Mouse (Mus musculus): Measurements from ENCODE around the gene Antxr1.

The Antxr1 gene

GRCm38 (mm10) chr6:87287251-87287650, 48.4 kb downstream of the Antxr1 start:
- DNase-seq = no peak

- DNase-seq = no peak
These were observed 50.3 kb downstream of the Antxr1 start for GRCm38 (mm10) chr6:87285365-87285749.

DNA sequence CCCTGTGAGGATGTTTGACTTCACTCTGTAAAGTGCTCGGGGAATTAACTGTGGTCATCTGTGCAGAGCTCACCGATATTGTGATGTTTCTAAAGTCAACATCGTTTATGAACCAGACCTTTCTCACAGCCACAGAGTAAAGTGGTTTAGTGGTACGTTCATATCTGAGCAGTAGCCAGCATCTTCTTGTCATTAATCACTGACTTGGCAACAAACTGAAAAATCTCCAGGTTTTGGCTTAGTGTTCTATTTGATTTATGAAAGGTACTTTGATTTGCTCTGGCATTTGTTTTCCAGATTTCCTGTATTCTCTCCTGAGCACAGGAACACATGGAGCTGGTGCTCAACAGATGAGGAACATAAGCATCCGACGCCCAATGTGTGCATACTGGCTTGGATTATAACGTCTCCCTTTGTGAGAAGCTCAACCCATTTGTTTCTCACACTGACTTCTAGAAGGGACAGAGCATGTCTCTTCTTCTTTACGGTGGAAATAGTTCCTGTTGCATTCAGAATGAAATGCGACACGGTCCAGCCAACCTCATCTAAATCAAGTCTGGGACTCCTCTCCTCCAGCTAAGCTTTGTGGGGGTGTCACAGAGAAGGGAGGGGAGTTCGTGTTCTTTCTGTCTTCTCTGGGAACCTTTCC, 50.8 kb downstream of the Antxr1 start:
- no peak for DNase-seq

DNA sequence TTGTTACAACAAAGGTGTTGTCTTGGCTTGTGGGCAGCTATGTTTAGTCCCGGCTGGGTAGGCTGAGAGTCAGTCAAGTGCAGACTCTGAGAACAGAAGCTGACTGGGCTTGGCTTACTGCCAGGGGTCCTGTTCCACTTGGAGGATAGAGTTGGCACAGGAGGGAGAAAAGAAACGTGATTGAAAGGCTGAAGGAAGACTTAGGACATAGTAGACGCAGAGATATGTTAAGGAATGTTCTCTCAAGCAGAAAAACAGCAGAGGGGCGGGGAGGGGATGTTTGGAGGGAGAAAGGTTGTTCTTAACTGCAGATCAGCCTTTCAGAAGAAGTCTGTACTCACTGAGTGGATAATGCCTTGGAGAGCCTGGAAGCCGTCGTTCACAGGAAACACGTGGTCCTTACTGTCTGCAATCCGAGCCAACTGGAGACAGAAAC, 53.3 kb downstream of the Antxr1 start:
- DNase-seq = peak; percentile 44

- no peak for DNase-seq
These were observed 53.9 kb downstream of the Antxr1 start for GRCm38 (mm10) chr6:87281771-87282170.

GRCm38 (mm10) chr6:87278151-87278550, 57.5 kb downstream of the Antxr1 start:
- DNase-seq = no peak

- peak; percentile 91 for DNase-seq
These were observed 58.1 kb downstream of the Antxr1 start for GRCm38 (mm10) chr6:87277527-87277926.

GRCm38 (mm10) chr6:87276941-87277340, 58.7 kb downstream of the Antxr1 start:
- DNase-seq = peak; percentile 49

DNA sequence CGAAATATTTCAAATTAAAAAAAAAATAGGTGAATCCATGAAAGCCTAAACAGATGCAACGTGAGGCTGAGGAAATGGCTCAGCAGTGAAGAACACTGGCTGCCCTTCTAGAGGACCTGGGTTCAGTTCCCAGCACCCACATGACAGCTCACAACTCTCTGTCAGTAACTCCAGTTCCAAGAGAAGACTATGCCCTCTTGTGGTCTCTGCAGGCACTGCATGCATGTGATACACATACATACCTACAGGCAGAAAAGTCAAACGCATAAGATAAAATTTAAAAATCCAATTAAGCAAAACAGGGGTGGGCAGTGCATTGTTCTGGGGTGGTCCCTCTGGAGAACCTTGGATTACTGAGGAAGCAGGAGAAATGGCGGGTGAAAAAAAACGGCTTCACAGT, 60.8 kb downstream of the Antxr1 start:
- no peak for DNase-seq

- DNase-seq = no peak
These were observed 61.8 kb downstream of the Antxr1 start for GRCm38 (mm10) chr6:87273791-87274190.

DNA sequence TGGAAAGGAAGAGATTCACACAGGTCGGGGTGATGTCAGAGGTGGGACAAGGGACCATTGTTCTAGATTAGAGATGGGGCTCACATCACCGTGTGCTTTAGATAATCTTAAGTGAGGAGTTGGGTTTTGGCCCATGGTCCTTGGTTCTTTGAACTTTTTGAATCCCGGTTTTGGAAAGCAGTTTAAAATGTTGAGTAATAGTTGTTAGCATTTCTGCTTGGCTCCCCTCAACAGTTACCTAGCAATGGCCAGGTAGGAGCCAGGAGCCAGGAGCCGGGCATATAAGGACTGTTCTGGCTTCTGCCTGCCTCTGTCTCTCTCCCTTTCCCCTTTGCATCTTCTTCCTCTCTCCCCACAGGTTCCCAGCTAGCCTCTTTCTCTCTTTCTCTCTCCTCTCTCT, 62.5 kb downstream of the Antxr1 start:
- no peak for DNase-seq

GRCm38 (mm10) chr6:87272202-87272601, 63.4 kb downstream of the Antxr1 start:
- DNase-seq = no peak

DNA sequence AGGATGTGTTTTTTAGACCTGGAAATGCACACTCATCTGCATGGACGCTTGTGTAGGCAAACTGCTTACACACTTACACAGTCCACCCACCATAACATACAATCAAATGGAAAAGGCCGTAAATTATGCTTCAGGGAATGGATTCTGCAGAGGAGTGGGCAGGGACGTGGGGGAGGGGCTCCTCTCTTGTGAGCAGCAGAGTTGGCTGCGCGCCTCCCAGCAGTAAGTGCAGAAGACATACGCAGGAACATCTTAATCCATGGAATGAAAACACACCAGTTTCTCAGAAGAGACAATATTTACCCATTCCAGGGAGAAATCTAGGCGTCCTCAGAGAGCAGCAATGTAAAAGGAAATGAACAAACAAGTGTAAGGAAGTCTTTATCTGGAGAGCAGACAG, 65.2 kb downstream of the Antxr1 start:
- DNase-seq = no peak

DNA sequence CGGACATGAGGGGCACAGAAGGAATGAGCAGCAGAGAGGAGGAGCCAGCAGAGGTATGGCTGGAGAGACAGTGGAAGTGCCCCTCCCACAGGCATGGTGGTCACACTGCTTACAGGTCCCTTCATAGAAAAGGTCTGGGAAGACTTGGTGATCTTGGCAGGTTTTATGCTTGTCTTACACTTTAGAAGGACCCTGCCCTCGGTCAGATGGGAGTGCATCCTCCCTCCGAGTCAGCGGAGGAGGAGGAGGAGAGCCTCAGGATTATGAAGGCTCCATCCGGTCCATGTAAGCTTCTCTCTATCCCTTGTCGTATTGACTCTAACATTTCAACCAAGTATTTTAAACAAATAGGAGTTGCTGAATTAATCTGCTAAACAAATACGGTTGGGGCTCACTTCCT, 65.7 kb downstream of the Antxr1 start:
- no peak for DNase-seq

- no peak for DNase-seq
These were observed 73.0 kb downstream of the Antxr1 start for GRCm38 (mm10) chr6:87262666-87263065.

- peak; percentile 50 for DNase-seq
These were observed 76.6 kb downstream of the Antxr1 start for GRCm38 (mm10) chr6:87258976-87259375.

DNA sequence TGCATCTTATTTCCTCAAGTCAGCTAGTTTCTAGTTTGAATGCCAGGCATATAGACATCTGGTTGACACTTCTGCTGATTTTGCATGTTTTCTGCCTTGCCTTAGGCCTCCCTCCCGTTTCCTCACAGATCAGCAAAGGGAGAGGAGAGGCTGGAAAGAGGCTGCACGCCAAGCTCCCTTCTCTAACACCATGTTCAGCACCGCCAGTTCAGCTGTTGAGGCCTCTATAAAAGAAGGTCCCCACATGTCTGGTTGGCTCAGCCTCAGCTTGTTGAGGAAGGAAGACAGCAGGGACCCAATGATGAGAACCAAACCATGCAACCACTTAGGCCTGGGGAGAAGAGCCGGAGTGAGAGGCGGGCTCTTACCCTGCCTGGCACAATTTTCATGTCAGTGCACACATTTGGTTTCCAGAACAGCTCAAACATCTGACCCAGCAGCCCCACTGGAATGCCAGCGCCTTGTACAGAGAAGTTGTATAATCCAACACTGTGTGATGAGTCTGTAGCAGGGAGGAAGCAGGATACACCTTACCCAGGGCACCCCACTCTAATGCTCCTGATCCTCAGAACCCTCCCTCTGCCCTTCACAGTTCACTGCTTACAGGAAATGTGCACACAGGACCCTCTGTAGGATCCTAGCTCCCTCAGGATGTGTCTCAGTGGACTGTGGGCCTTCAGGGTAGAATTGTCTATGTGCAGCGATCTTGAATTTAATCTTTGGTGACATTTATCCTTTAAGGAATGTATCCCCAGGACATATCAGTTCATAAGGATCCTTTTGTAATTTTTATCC, 77.4 kb downstream of the Antxr1 start:
- peak; percentile 79 for DNase-seq

- no peak for DNase-seq
These were observed 78.2 kb downstream of the Antxr1 start for GRCm38 (mm10) chr6:87257471-87257870.

GRCm38 (mm10) chr6:87255668-87256067, 80.0 kb downstream of the Antxr1 start:
- DNase-seq = no peak

DNA sequence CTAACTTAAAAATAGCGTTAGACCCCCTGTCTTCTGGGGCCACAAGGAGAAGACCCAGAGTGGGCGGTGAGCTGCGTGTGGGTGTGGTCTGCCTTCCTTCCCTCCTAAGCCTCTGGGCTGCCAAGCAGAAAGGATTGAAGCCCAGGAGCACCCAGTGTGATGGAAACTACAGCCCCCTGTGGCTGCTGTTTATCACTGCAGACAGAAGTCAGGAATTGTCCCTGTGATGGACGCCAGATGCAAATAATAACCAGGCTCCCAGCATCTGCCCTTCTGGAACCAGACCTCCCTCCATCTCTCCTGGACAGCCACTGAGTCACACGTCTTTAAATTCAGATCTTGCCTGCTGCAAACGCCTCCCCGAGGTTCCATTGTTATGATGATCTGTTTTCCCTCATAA, 80.9 kb downstream of the Antxr1 start:
- peak; percentile 50 for DNase-seq

DNA sequence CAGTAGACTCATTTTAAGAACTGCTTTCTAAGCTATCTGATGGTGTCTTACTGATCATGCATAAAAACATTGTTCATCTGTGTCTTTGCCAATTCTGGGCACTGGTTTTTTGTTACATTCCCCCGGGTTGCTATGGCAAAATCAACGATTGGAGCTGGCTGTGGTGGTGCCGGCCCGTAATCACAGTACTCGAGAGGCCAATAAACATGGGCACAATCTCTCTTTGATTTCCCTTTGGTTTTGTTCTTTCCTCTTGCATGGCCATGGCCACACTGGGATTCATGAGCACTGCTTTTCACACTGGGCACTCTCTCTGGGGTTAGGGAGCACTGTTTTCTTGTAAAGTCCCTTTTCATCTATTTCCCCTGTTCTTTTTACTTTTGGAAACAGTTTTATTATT, 83.9 kb downstream of the Antxr1 start:
- no peak for DNase-seq

GRCm38 (mm10) chr6:87250701-87251100, 84.9 kb downstream of the Antxr1 start:
- no peak for DNase-seq

GRCm38 (mm10) chr6:87248226-87248834, 87.3 kb downstream of the Antxr1 start:
- DNase-seq = no peak
